Mouse (Mus musculus): Measurements from ENCODE around the gene Gm11985. TPM values are rescaled to one million over a fixed set of nuclear protein-coding genes. Genes with fewer than 3 reads are reported as not detected.

Gene Gm11985
- polyA plus RNA-seq, 1 experiment from 2014 or later = not detected

DNA sequence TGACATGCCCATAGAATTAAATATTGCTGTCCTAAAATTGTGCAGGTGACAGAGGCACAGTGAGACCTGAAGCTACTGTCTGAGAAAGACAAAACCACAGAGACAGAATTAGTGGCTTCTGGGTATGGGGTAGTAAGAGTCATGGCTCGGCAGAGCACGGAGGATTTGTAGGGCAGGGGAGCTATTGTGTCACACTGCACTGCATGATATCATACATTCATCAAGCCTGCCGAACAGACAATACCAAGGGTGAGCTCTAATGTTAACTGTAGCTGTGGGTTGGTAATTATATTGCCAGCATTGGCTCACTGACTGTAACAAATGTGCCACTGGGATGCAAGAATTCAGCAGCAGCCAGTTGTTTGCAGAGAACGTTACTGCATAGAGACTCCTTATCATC lies 24.0 kb downstream of the Gm11985 start:
- Histone ChIP-seq H3K27me3 (ENCODE audit: insufficient read depth, poor library complexity, severe bottlenecking) (no peaks in the 10 kb centered on the region), H3K36me3 (no peaks in the 10 kb centered on the region; the same call in 1 of the 2 replicates), H3K27ac (no peak overlapping the region), H3K4me1 (replicated peaks) (peaks cover 18% of the 10 kb centered on the region), H3K4me3 (no peak overlapping the region), H3K9me3 (no peaks in the 10 kb centered on the region)
- WGBS = 71% methylated on average over 4 of the region's 4 CpGs
- no peak for DNase-seq (ENCODE audit: low spot score)

DNA sequence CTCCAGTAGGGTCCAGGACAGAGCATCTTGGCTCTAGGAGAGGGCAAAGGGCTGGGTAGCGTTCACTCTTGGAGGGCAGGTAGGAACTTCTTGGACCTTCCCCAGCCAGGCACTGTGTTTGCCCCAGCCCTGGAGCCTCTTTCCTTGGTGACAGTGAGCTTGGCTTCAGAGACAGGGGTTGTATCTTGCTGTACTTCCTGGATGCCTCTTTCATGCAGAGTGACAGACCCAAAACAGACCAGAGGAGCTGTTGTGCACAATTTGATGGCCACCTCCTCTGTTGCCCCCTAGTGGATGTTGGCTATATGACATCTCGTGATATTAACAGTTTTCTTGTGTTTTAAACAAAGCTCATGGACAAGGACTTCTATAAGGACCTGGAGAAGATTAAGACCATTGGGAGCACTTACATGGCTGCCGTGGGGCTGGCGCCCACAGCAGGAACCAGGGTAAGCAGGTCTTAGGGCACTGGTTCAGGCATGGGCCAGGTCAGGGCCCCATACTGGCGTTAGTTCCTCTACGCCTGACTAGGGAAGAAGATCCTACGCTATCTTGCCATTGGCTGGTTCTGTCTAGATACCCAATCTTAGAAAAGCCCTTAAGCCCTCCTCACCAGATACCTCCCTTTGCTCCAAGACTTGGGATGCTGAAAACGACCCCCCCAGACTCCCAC lies 26.7 kb downstream of the Gm11985 start:
- peak; percentile 38 for DNase-seq (ENCODE audit: low spot score)
- Histone ChIP-seq H3K4me3 (no peak overlapping the region), H3K36me3 (no peaks in the 10 kb centered on the region), H3K27ac (peak overlapping the region; percentile 79), H3K27me3 (ENCODE audit: insufficient read depth, poor library complexity, severe bottlenecking) (no peaks in the 10 kb centered on the region), H3K9me3 (no peaks in the 10 kb centered on the region), H3K4me1 (replicated peaks) (peaks cover 18% of the 10 kb centered on the region)
- 79% methylated on average over 8 of the region's 8 CpGs for WGBS

DNA sequence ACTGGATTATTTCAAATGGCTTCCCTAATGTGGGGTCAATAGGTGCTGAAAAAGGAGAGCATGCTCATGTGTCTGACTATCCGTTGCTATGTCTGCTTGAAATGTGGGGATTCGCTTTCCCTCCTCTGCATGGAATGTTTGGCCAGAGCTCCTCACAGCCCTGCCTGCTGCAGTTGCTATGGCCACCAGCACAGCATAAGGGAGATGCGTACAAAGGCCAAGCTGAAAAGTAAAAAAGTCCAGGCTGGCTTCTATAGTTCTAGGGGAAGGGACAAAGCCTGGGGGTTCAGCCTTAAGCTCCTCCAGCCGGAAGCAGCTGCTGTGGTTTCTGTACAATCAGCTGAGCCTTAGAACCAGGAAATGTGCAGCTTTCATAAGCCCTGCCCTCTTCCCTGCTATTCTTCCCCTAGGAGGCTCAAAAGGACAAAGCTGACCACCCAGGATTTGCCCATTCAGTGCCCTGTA lies 27.7 kb downstream of the Gm11985 start:
- Histone ChIP-seq H3K27ac (peak overlapping the region; percentile 79), H3K36me3 (no peaks in the 10 kb centered on the region), H3K9me3 (no peaks in the 10 kb centered on the region), H3K4me3 (no peak overlapping the region), H3K4me1 (replicated peaks) (peaks cover 18% of the 10 kb centered on the region), H3K27me3 (ENCODE audit: insufficient read depth, poor library complexity, severe bottlenecking) (no peaks in the 10 kb centered on the region)
- WGBS = 40% methylated on average over 4 of the region's 4 CpGs
- peak; percentile 34 for DNase-seq (ENCODE audit: low spot score)

DNA sequence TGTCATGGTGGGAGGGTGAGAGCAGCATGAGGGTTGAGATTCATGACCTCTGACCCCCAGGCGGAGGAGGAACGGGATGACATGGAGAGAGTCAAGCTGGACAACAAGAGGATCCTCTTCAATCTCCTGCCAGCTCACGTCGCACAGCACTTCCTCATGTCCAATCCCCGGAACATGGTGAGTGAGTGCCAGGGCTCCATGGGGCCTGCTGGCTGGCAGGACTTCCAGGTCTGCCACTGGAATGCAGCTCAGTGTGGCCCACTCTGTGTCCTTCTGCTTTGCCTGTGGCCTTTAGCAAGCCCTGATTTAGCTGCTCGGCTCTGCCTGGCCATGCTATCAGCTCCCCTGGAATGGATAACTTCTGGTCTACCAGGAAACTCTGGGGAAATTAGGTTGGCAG lies 28.2 kb downstream of the Gm11985 start:
- no peaks in the 10 kb centered on the region for H3K9me3 ChIP-seq
- H3K4me1 ChIP-seq (replicated peaks) = peaks cover 18% of the 10 kb centered on the region
- DNase-seq (ENCODE audit: low spot score) = no peak
- peak overlapping the region; percentile 79; the same call in 1 of the 2 replicates for H3K27ac ChIP-seq
- no peak overlapping the region for H3K4me3 ChIP-seq
- H3K27me3 ChIP-seq (ENCODE audit: insufficient read depth, poor library complexity, severe bottlenecking) = no peaks in the 10 kb centered on the region
- H3K36me3 ChIP-seq = no peaks in the 10 kb centered on the region
- 73% methylated on average over 6 of the region's 6 CpGs for WGBS

DNA sequence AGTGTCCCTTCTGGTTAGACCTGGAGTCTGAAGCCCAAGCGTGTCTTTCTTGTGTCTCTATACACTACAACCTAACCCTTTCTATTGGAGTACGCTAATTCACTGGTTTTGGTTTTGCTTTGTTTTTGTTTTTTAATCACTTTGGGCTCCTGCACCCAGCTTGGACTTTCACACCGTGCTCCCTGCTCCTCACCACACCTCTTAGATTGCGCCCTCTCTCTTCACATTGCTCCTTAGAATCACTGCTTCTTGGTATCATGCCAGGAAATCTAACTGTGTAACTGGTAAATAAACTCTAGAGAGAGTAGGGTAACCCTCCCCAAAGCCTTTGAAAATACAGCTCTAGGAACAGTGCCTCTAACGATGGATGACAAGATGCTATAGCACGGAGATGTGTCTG lies 30.2 kb downstream of the Gm11985 start:
- DNase-seq (ENCODE audit: low spot score) = no peak
- Histone ChIP-seq H3K4me3 (no peak overlapping the region), H3K27me3 (ENCODE audit: insufficient read depth, poor library complexity, severe bottlenecking) (no peaks in the 10 kb centered on the region), H3K4me1 (replicated peaks) (peaks cover 18% of the 10 kb centered on the region), H3K27ac (no peak overlapping the region), H3K9me3 (no peaks in the 10 kb centered on the region), H3K36me3 (no peaks in the 10 kb centered on the region)
- WGBS = 90% methylated on average over 6 of the region's 6 CpGs

DNA sequence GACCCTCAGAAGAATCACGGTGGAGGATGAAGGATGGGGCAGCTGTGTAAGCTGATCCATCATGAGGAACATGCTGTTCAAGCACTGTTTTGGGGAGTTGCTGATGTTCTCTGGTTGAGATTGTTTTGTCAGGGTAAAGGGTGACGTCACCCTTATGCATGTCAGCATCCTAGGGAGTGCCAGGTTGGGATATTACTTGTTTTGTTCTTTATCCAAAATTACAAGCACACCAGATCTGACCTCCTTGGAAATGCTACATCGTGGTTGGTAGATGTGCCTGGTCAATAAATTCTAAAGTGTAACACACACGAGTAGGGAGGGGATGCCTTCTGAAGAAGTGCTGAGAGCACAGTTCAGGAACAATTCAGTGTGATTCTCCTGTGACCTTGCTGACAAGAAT lies 31.9 kb downstream of the Gm11985 start:
- H3K9me3 ChIP-seq = no peaks in the 10 kb centered on the region
- no peak for DNase-seq (ENCODE audit: low spot score)
- H3K4me1 ChIP-seq (replicated peaks) = peaks cover 17% of the 10 kb centered on the region
- H3K36me3 ChIP-seq = no peaks in the 10 kb centered on the region
- no peaks in the 10 kb centered on the region for H3K27me3 ChIP-seq (ENCODE audit: insufficient read depth, poor library complexity, severe bottlenecking)
- H3K27ac ChIP-seq = no peak overlapping the region
- WGBS = 73% methylated on average over 4 of the region's 4 CpGs
- no peak overlapping the region for H3K4me3 ChIP-seq

DNA sequence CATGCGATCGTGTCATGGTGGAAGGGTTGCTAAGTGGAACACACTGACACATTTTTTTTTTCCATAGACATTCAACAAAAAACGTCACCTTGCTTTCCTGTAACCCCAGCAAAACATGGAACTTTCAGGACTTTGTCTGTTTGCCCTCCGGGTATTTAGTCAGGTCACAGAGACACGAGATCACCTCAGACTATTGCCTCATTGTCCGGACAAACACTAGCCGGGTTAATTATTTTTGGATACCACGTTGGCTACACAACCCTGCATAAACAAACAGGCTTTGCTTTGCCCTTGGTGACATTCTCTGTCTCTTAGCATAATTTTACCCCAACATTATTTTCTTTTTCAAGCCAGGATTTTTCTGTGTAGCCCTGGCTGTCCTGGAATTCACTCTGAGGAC lies 35.3 kb downstream of the Gm11985 start:
- Histone ChIP-seq H3K27me3 (ENCODE audit: insufficient read depth, poor library complexity, severe bottlenecking) (no peaks in the 10 kb centered on the region), H3K4me3 (no peak overlapping the region), H3K4me1 (replicated peaks) (peaks cover 8% of the 10 kb centered on the region), H3K9me3 (no peaks in the 10 kb centered on the region), H3K27ac (no peak overlapping the region), H3K36me3 (peaks cover 3% of the 10 kb centered on the region; the same call in 1 of the 2 replicates)
- DNase-seq (ENCODE audit: low spot score) = no peak
- 85% methylated on average over 8 of the region's 8 CpGs for WGBS

DNA sequence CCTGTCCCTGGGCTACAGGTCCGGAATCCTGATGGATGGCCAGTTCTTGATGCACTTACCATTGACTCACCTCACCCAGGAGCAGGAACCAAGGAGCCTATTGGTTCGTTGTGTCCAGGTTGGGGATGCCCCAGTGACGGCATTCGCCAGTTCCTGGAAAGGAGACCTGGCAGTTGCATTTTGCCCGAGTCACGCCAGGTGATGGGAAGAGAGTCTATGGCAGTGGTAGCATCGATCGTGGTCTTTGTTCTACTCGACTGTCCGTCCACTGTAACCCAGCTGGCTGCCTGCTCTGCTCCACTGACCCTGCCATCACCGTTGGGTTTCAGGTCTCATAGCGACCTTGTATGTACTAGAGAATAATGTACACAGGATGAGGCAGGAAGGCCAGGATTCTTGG lies 36.0 kb downstream of the Gm11985 start:
- no peaks in the 10 kb centered on the region for H3K9me3 ChIP-seq
- peaks cover 3% of the 10 kb centered on the region; the same call in 1 of the 2 replicates for H3K36me3 ChIP-seq
- peaks cover 8% of the 10 kb centered on the region for H3K4me1 ChIP-seq (replicated peaks)
- WGBS = 93% methylated on average over 12 of the region's 12 CpGs
- no peak for DNase-seq (ENCODE audit: low spot score)
- H3K27me3 ChIP-seq (ENCODE audit: insufficient read depth, poor library complexity, severe bottlenecking) = no peaks in the 10 kb centered on the region
- H3K27ac ChIP-seq = no peak overlapping the region
- H3K4me3 ChIP-seq = no peak overlapping the region

DNA sequence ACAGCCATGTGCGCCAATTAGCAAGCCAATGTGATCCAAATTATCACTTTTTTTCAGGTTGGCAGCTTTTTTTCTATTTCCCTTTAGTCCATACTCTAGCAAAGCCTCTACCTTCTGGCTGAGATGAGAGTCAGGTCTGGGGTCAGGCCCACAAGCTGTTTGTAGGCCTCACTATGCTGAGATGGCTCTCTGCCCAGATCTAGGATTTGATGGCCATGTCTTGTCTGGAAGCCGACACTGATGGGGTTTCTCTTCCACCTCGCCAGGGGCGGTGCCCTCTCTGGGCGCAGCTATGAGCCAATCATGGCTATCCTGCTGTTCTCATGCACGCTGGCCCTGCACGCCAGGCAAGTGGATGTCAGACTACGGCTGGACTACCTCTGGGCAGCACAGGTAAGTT lies 37.9 kb downstream of the Gm11985 start:
- WGBS = 94% methylated on average over 8 of the region's 8 CpGs
- no peak overlapping the region for H3K4me3 ChIP-seq
- peaks cover 8% of the 10 kb centered on the region for H3K4me1 ChIP-seq (replicated peaks)
- no peaks in the 10 kb centered on the region for H3K9me3 ChIP-seq
- H3K27me3 ChIP-seq (ENCODE audit: insufficient read depth, poor library complexity, severe bottlenecking) = no peaks in the 10 kb centered on the region
- H3K36me3 ChIP-seq = peaks cover 3% of the 10 kb centered on the region; the same call in 1 of the 2 replicates
- DNase-seq (ENCODE audit: low spot score) = no peak
- H3K27ac ChIP-seq = no peak overlapping the region

DNA sequence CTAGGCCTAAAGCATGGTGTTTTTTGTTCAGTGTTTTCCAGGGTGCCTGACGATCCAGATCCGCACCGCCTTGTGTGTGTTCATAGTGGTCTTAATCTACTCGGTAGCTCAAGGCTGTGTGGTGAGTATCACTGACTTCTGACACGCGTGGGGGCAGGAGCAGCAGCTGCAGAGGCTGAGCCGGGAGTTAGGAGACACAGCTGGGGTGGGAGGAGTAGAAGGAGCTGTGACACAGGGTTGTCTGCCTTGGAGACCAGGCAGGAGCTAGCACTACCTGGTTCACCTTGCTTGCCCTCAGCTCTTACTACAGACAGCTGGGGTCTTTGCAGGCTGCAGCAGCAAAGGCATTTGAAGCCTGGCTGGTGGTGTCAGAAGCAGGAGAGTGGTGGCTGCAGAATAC lies 38.9 kb downstream of the Gm11985 start:
- Histone ChIP-seq H3K27ac (no peak overlapping the region), H3K4me3 (no peak overlapping the region), H3K27me3 (ENCODE audit: insufficient read depth, poor library complexity, severe bottlenecking) (no peaks in the 10 kb centered on the region), H3K36me3 (peaks cover 3% of the 10 kb centered on the region; the same call in 1 of the 2 replicates), H3K9me3 (no peaks in the 10 kb centered on the region), H3K4me1 (replicated peaks) (peaks cover 8% of the 10 kb centered on the region)
- no peak for DNase-seq (ENCODE audit: low spot score)
- WGBS = 76% methylated on average over 7 of the region's 7 CpGs

DNA sequence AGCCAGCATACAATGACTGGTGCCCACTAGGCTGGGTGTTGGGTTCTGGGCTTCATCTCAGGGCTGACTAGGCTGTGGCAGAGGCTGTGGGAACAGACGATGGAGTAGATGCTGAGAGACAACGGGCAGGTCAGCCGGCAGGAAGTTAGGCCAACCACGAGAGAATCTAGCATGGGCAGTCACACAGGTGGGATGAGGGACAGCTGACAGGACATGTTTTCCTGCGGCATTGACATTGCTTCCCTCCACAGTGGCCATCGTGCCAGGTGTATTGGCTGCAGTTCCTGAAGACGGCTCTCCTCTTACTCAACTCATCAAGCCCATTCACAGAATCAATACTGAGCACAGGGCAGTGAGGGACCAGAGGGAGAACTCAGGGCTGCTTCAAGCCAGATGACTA lies 40.4 kb downstream of the Gm11985 start:
- H3K27ac ChIP-seq = no peak overlapping the region
- no peak for DNase-seq (ENCODE audit: low spot score)
- peaks cover 3% of the 10 kb centered on the region; the same call in 1 of the 2 replicates for H3K36me3 ChIP-seq
- H3K4me1 ChIP-seq (replicated peaks) = peaks cover 8% of the 10 kb centered on the region
- H3K27me3 ChIP-seq (ENCODE audit: insufficient read depth, poor library complexity, severe bottlenecking) = no peaks in the 10 kb centered on the region
- WGBS = 91% methylated on average over 7 of the region's 7 CpGs
- no peak overlapping the region for H3K4me3 ChIP-seq
- H3K9me3 ChIP-seq = no peaks in the 10 kb centered on the region

DNA sequence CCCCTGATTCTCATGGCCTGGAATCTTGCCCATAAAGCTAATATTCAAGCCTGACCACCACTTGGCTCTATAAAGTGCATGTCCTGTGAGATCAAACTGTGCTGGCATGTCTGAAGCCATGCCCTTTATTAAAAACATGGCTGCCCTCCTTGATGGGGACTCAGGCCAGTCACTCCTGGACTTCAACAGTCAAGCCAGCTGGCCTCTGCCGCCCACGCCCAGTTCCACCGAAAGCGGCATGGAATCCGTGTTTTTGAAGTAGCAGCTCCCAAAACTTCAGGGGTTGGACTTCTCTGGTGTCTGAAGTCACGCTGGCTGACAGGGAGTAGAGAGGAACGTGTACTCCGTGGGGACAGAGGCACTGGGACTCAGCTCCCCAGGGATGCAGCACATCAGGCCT lies 40.8 kb downstream of the Gm11985 start:
- Histone ChIP-seq H3K27me3 (ENCODE audit: insufficient read depth, poor library complexity, severe bottlenecking) (no peaks in the 10 kb centered on the region), H3K27ac (no peak overlapping the region), H3K9me3 (no peaks in the 10 kb centered on the region), H3K36me3 (peaks cover 3% of the 10 kb centered on the region; the same call in 1 of the 2 replicates), H3K4me3 (no peak overlapping the region), H3K4me1 (replicated peaks) (peaks cover 10% of the 10 kb centered on the region)
- 91% methylated on average over 8 of the region's 8 CpGs for WGBS
- DNase-seq (ENCODE audit: low spot score) = no peak

DNA sequence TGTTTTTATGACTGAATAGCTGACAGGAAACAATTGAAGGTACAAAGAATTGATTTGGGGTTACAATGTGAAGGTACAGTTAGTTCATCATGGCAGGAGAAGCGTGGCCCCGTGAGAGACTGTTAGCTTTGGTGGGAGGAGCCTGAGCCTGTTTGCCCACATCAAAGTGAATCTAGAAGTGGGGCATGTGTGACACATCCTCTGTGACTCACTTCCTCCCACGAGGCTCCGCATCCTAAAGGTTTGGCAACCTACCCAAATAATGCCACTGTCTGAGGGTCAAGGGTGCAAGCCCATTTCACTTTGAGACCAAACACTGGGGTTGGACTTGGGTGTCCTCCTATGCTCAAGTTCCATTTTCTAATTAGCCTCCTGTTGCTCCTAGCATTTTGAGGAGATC lies 43.1 kb downstream of the Gm11985 start:
- Histone ChIP-seq H3K4me3 (no peak overlapping the region), H3K27me3 (ENCODE audit: insufficient read depth, poor library complexity, severe bottlenecking) (no peaks in the 10 kb centered on the region), H3K9me3 (no peaks in the 10 kb centered on the region), H3K27ac (no peak overlapping the region), H3K4me1 (replicated peaks) (peaks cover 11% of the 10 kb centered on the region), H3K36me3 (no peaks in the 10 kb centered on the region)
- DNase-seq (ENCODE audit: low spot score) = no peak
- 86% methylated on average over 4 of the region's 4 CpGs for WGBS

Measured in hindbrain, embryonic 10.5 days (tissue).